Mouse (Mus musculus) bone marrow macrophage, adult 2 months (primary cell): Measurements from ENCODE around the gene Atp6v1f.

Source experiments
- CTCF ChIP-seq: IDR thresholded peaks from 2 replicates; pipeline ENCODE4 v1.5.1; 2012; ENCODE audit warnings: low read depth, mild to moderate bottlenecking, low read length, moderate library complexity
- POLR2A ChIP-seq: IDR thresholded peaks from 2 replicates; pipeline ENCODE4 v1.6.1; 2012; ENCODE audit warnings: mild to moderate bottlenecking, low read depth, low read length, borderline replicate concordance

- TF ChIP-seq POLR2A (no peak), CTCF (no peak)
Measured at GRCm38 (mm10) chr6:29434911-29435691, 32.4 kb upstream of the Atp6v1f start.
